10 mouse cellular contexts compared by ENCODE assay signal in the genomic region with DNA sequence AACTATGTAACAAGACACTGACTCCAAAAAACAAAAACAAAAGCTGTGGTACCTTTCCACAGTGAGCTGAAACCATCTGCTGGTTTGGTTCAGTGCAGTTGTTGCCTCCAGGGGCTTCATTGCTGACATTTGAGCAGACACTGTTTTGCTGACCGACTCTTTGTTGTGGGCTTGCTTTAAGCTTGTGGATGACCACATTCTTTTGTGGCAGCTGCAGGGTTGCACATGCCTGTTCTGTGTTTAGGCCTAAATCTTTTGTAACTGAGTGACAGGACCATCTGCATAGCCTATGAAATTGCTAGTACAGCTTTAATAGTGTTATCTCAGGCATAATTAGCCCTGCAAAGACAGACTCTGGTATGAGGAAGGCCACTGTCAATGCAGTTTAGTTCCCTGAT. TPM values are rescaled to one million over a fixed set of nuclear protein-coding genes. Genes with fewer than 3 reads are reported as not detected.
DNase-seq lines count a peak whose midpoint lies in the region; ATAC-seq and TF ChIP-seq lines count a peak whose summit lies in the region.
"Had no signal": no experiment of that assay in that cellular context is flagged by ENCODE, and none has a peak within 500 bp of the region (broad histone marks: within the 10 kb centered on the region; RNA-seq: fewer than 3 reads in every experiment).

No protein-coding gene starts in this region.

- WGBS in intestine, embryonic 14.5 days = 31% methylated on average over 1 of the region's 1 CpGs
- 61% methylated on average over 1 of the region's 1 CpGs for WGBS in intestine, postnatal 0 days
- WGBS in bone marrow, adult 2 months = 58% methylated on average over 1 of the region's 1 CpGs
- WGBS in hindbrain, embryonic 13.5 days = 33% methylated on average over 1 of the region's 1 CpGs

- H3K27ac ChIP-seq in intestine, embryonic 14.5 days (ENCODE audit: low read depth) = peak overlapping the region; percentile 24; the same call in 1 of the 2 replicates
- H3K27ac ChIP-seq in intestine, postnatal 0 days (ENCODE audit: low read depth, low read length) = no peak overlapping the region; the same call in 1 of the 2 replicates
- H3K27ac ChIP-seq in bone marrow, adult 2 months (ENCODE audit: control insufficient read depth, insufficient read depth, low read depth, low read length, poor library complexity) = peak overlapping the region; percentile 15; the same call in 1 of the 2 replicates
- peak overlapping the region; percentile 58 for H3K27ac ChIP-seq in hindbrain, embryonic 13.5 days

- no peak overlapping the region for H3K4me3 ChIP-seq in intestine, embryonic 14.5 days (ENCODE audit: low read depth, low read length)
- H3K4me3 ChIP-seq in intestine, postnatal 0 days (ENCODE audit: low read depth, low read length) = no peak overlapping the region
- no peak overlapping the region for H3K4me3 ChIP-seq in bone marrow, adult 2 months (replicated peaks; ENCODE audit: control insufficient read depth, low read depth, low read length)
- H3K4me3 ChIP-seq in hindbrain, embryonic 13.5 days = no peak overlapping the region

- no peak for DNase-seq in intestine, embryonic 14.5 days (ENCODE audit: low spot score)
- DNase-seq in 3T3-L1 (ENCODE audit: low read depth, low spot score) = peak; percentile 48
- DNase-seq in left cerebral cortex, postnatal 25 days (ENCODE audit: low spot score in 2 of 2) = no peak
- no peak for DNase-seq in ovary, postnatal 10 days (ENCODE audit: low spot score)
- no peak for DNase-seq in cerebellum, adult 8-10 months
- DNase-seq: adrenal gland, postnatal 10 days; gastrocnemius, postnatal 25 days had no signal

- no peak overlapping the region for H3K9ac ChIP-seq in intestine, embryonic 14.5 days (ENCODE audit: low read length)
- H3K9ac ChIP-seq in intestine, postnatal 0 days (ENCODE audit: low read depth, low read length) = no peak overlapping the region
- H3K9ac ChIP-seq in hindbrain, embryonic 13.5 days = no peak overlapping the region

- H3K36me3 ChIP-seq in intestine, embryonic 14.5 days (ENCODE audit: control insufficient read depth, insufficient read depth, low read length) = peaks cover 17% of the 10 kb centered on the region; the same call in 1 of the 2 replicates
- peaks cover 18% of the 10 kb centered on the region for H3K36me3 ChIP-seq in intestine, postnatal 0 days (ENCODE audit: control insufficient read depth, insufficient read depth)
- no peaks in the 10 kb centered on the region for H3K36me3 ChIP-seq in hindbrain, embryonic 13.5 days

- H3K27me3 ChIP-seq in intestine, embryonic 14.5 days (replicated peaks; ENCODE audit: control insufficient read depth, insufficient read depth, low read length) = no peaks in the 10 kb centered on the region
- H3K27me3 ChIP-seq in intestine, postnatal 0 days (replicated peaks; ENCODE audit: control insufficient read depth, insufficient read depth, low read length) = no peaks in the 10 kb centered on the region
- no peaks in the 10 kb centered on the region for H3K27me3 ChIP-seq in hindbrain, embryonic 13.5 days

- H3K4me2 ChIP-seq in intestine, embryonic 14.5 days (ENCODE audit: low read length) = no peak overlapping the region
- H3K4me2 ChIP-seq in intestine, postnatal 0 days (replicated peaks; ENCODE audit: low read depth) = no peak overlapping the region
- H3K4me2 ChIP-seq in hindbrain, embryonic 13.5 days = no peak overlapping the region

- intact Hi-C loops in left cerebral cortex, postnatal 25 days (cut with DNase I) = no loop called here

- no peak for TF ChIP-seq POLR2A in bone marrow, adult 2 months (IDR thresholded peaks at IDR 0.05; ENCODE audit: borderline replicate concordance, control insufficient read depth, low read depth, low read length)

- no peaks in the 10 kb centered on the region for H3K9me3 ChIP-seq in intestine, embryonic 14.5 days (ENCODE audit: control insufficient read depth, low read length)
- no peaks in the 10 kb centered on the region for H3K9me3 ChIP-seq in intestine, postnatal 0 days (ENCODE audit: control insufficient read depth)
- no peaks in the 10 kb centered on the region for H3K9me3 ChIP-seq in hindbrain, embryonic 13.5 days

- ATAC-seq in intestine, embryonic 14.5 days (replicated peaks; ENCODE audit: low FRiP score, low TSS enrichment, low read depth) = 0 out of 2 replicates have a peak, but pooled peaks have one; percentile 41
- ATAC-seq in intestine, postnatal 0 days = no peak
- no peak for ATAC-seq in hindbrain, embryonic 13.5 days (ENCODE audit: low FRiP score)

- no peaks in the 10 kb centered on the region for H3K4me1 ChIP-seq in intestine, embryonic 14.5 days (replicated peaks; ENCODE audit: control insufficient read depth, insufficient read depth, low read length)
- H3K4me1 ChIP-seq in intestine, postnatal 0 days (replicated peaks; ENCODE audit: control insufficient read depth, insufficient read depth, low read length) = no peaks in the 10 kb centered on the region
- peaks cover 15% of the 10 kb centered on the region for H3K4me1 ChIP-seq in bone marrow, adult 2 months (ENCODE audit: control insufficient read depth, insufficient read depth, low read length)
- H3K4me1 ChIP-seq in hindbrain, embryonic 13.5 days (replicated peaks) = peaks cover 10% of the 10 kb centered on the region; the same call in 1 of the 2 replicates

- no peak for TF ChIP-seq CTCF in intestine, postnatal 0 days (IDR thresholded peaks at IDR 0.05; ENCODE audit: low read depth)
- no peak for TF ChIP-seq CTCF in bone marrow, adult 2 months (IDR thresholded peaks at IDR 0.05; ENCODE audit: control insufficient read depth, insufficient read depth, low read length)

RNA-seq across cellular contexts. Expression of a gene that starts 20.8 kb away (rescaled TPM):
- 92.2 and 101 TPM in 2 replicates for polyA plus RNA-seq in intestine, embryonic 14.5 days (2014; fragmentation: Nextera tagmentation; extraction: Ambion mirVana)
- polyA plus RNA-seq in intestine, postnatal 0 days (2015; fragmentation: Nextera tagmentation; extraction: Ambion mirVana) = 32.8 and 36.5 TPM in 2 replicates
- polyA plus RNA-seq in bone marrow, adult 2 months (2011; ENCODE audit: insufficient read depth, insufficient read length, low replicate concordance, missing spikeins) = 15.0 and 17.4 TPM in 2 replicates
- 32.7 and 33.4 TPM in 2 replicates for polyA plus RNA-seq in hindbrain, embryonic 13.5 days (2015; fragmentation: Nextera tagmentation; extraction: Ambion mirVana)
- 1 to 10 TPM; 9.9 to 10.0 TPM for total RNA-seq in left cerebral cortex, postnatal 25 days (2021)

RNA-seq across cellular contexts. Expression of a gene that starts 52.2 kb away (rescaled TPM):
- polyA plus RNA-seq in intestine, embryonic 14.5 days (2014; fragmentation: Nextera tagmentation; extraction: Ambion mirVana) = 36.2 and 39.8 TPM in 2 replicates
- polyA plus RNA-seq in intestine, postnatal 0 days (2015; fragmentation: Nextera tagmentation; extraction: Ambion mirVana) = 18.4 and 18.5 TPM in 2 replicates
- polyA plus RNA-seq in bone marrow, adult 2 months (2011; ENCODE audit: insufficient read depth, insufficient read length, low replicate concordance, missing spikeins) = 25.9 and 41.1 TPM in 2 replicates
- polyA plus RNA-seq in hindbrain, embryonic 13.5 days (2015; fragmentation: Nextera tagmentation; extraction: Ambion mirVana) = 44.8 and 47.2 TPM in 2 replicates
- 10 to 100 TPM; 35.1 to 37.5 TPM for total RNA-seq in left cerebral cortex, postnatal 25 days (2021)
